Mouse (Mus musculus) cerebellum, adult 2 months (tissue): ENCODE measurements around the gene Camta2.

Source experiments
- CTCF ChIP-seq: fragments of 200-500 bp; IDR thresholded peaks from 2 replicates; pipeline ENCODE4 v1.5.1; 2011; ENCODE audit warnings: low read depth, mild to moderate bottlenecking, control low read depth, low read length, moderate library complexity, borderline replicate concordance; ENCODE audit not compliant: insufficient read depth
- POLR2A ChIP-seq: fragments of 200-500 bp; IDR thresholded peaks from 2 replicates; pipeline ENCODE4 v1.6.1; 2011; ENCODE audit warnings: low read length, control low read depth, borderline replicate concordance; ENCODE audit not compliant: insufficient read depth

GRCm38 (mm10) chr11:70625473-70625872 is 62.4 kb downstream of the Camta2 start:
- TF ChIP-seq CTCF (peak; percentile 64), POLR2A (no peak)
